ENCODE assay signal across 28 mouse cellular contexts in the genomic region with DNA sequence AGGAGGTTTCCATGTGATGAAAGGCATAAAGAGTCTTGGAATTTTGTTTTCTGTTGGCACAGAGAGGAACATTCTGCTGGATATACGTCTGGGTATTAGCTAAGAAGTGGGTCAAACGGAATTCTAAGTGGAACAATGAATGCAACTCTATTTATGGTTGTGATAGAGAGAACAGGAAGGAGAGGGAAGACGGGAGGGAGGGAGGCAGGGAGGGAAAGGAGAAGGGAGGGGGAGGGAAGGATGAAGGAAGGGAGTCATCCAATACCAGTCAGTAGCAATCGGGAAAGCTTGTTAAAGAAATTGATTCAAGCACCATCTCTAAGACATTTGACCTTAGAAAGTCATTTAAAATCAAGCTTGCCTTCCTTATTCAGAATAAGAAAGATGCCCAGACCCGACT.
A peak's percentile ranks its signal among the peaks of the same experiment; 100 is the strongest.
DNase-seq lines count a peak whose midpoint lies in the region; ATAC-seq and TF ChIP-seq lines count a peak whose summit lies in the region.
"Had no signal": no experiment of that assay in that cellular context is flagged by ENCODE, and none has a peak within 500 bp of the region (broad histone marks: within the 10 kb centered on the region; RNA-seq: fewer than 3 reads in every experiment).

No protein-coding gene starts in this region.

- peak overlapping the region; percentile 32; the same call in 1 of the 2 replicates for H3K27ac ChIP-seq in heart, embryonic 12.5 days (ENCODE audit: poor library complexity, severe bottlenecking)
- no peak overlapping the region; the same call in 1 of the 2 replicates for H3K27ac ChIP-seq in heart, postnatal 0 days (ENCODE audit: low read depth)
- H3K27ac ChIP-seq in midbrain, embryonic 15.5 days, result peak overlapping the region; percentile 38; the same call in 1 of the 2 replicates
- H3K27ac ChIP-seq in midbrain, embryonic 11.5 days (ENCODE audit: low read depth, low read length), result no peak overlapping the region
- H3K27ac ChIP-seq in midbrain, postnatal 0 days (ENCODE audit: low read depth, low read length), result peak overlapping the region; percentile 34; the same call in 1 of the 2 replicates
- H3K27ac ChIP-seq: embryonic facial prominence, embryonic 12.5 days; forebrain, embryonic 10.5 days; forebrain, embryonic 15.5 days; hindbrain, embryonic 15.5 days; intestine, embryonic 15.5 days; layer of hippocampus, adult 2 months; limb, embryonic 13.5 days; lung, embryonic 15.5 days; stomach, embryonic 15.5 days had no signal

- DNase-seq in heart, adult 9 months (ENCODE audit: low spot score in 2 of 2), result no peak
- peak; percentile 46 for DNase-seq in heart, postnatal 0 days (ENCODE audit: low spot score)
- no peak for DNase-seq in heart, postnatal 25 days (ENCODE audit: low spot score)
- no peak for DNase-seq in midbrain, embryonic 11.5 days (ENCODE audit: low spot score, missing footprints)
- DNase-seq in midbrain, postnatal 0 days (ENCODE audit: low spot score), result no peak
- DNase-seq: adrenal gland, postnatal 14 days; cerebellum, adult 11-12 months; cerebellum, adult 9-11 months; embryo, embryonic 11 days; gastrocnemius, postnatal 25 days; heart, adult 11 months; kidney, adult 2 months; kidney, postnatal 36 days; lung, postnatal 4 days; right cerebral cortex, postnatal 25 days had no signal

- intact Hi-C loops in heart, postnatal 25 days (cut with DNase I), result no loop called here

- TF ChIP-seq EP300 in heart, postnatal 0 days (IDR thresholded peaks at IDR 0.05; ENCODE audit: low read depth), result no peak

- H3K4me3 ChIP-seq in heart, embryonic 12.5 days, result no peak overlapping the region
- no peak overlapping the region; the same call in 1 of the 2 replicates for H3K4me3 ChIP-seq in heart, postnatal 0 days (ENCODE audit: low read depth, low read length)
- H3K4me3 ChIP-seq in midbrain, embryonic 15.5 days, result no peak overlapping the region
- no peak overlapping the region for H3K4me3 ChIP-seq in midbrain, embryonic 11.5 days (ENCODE audit: low read depth, low read length)
- no peak overlapping the region for H3K4me3 ChIP-seq in midbrain, postnatal 0 days (ENCODE audit: low read depth, low read length)
- H3K4me3 ChIP-seq: embryonic facial prominence, embryonic 12.5 days; forebrain, embryonic 10.5 days; forebrain, embryonic 15.5 days; hindbrain, embryonic 15.5 days; intestine, embryonic 15.5 days; layer of hippocampus, adult 2 months; limb, embryonic 13.5 days; lung, embryonic 15.5 days; megakaryocyte, embryonic 14.5 days; stomach, embryonic 15.5 days had no signal

- TF ChIP-seq CTCF in heart, postnatal 0 days (IDR thresholded peaks at IDR 0.05; ENCODE audit: low read depth), result no peak
- TF ChIP-seq CTCF in midbrain, postnatal 0 days (IDR thresholded peaks at IDR 0.05), result no peak

- H3K36me3 ChIP-seq in heart, embryonic 12.5 days, result no peaks in the 10 kb centered on the region
- no peaks in the 10 kb centered on the region for H3K36me3 ChIP-seq in heart, postnatal 0 days (replicated peaks; ENCODE audit: control insufficient read depth, insufficient read depth, low read length)
- no peaks in the 10 kb centered on the region for H3K36me3 ChIP-seq in midbrain, embryonic 15.5 days (replicated peaks)
- H3K36me3 ChIP-seq in midbrain, embryonic 11.5 days (ENCODE audit: control insufficient read depth, insufficient read depth, low read length), result no peaks in the 10 kb centered on the region
- no peaks in the 10 kb centered on the region for H3K36me3 ChIP-seq in midbrain, postnatal 0 days (ENCODE audit: insufficient read depth, low read length)
- H3K36me3 ChIP-seq: embryonic facial prominence, embryonic 12.5 days; forebrain, embryonic 10.5 days; forebrain, embryonic 15.5 days; hindbrain, embryonic 15.5 days; intestine, embryonic 15.5 days; limb, embryonic 13.5 days; lung, embryonic 15.5 days; stomach, embryonic 15.5 days had no signal

- H3K4me2 ChIP-seq in heart, embryonic 12.5 days, result peak overlapping the region; percentile 14
- H3K4me2 ChIP-seq in heart, postnatal 0 days (ENCODE audit: low read depth, low read length), result peak overlapping the region; percentile 42
- H3K4me2 ChIP-seq in midbrain, embryonic 15.5 days, result no peak overlapping the region
- H3K4me2 ChIP-seq in midbrain, embryonic 11.5 days, result no peak overlapping the region
- no peak overlapping the region for H3K4me2 ChIP-seq in midbrain, postnatal 0 days (ENCODE audit: low read depth, low read length, poor library complexity, severe bottlenecking)
- H3K4me2 ChIP-seq: embryonic facial prominence, embryonic 12.5 days; forebrain, embryonic 15.5 days; hindbrain, embryonic 15.5 days; intestine, embryonic 15.5 days; limb, embryonic 13.5 days; liver, embryonic 11.5 days; lung, embryonic 15.5 days; stomach, embryonic 15.5 days had no signal

- ATAC-seq in heart, embryonic 12.5 days (ENCODE audit: insufficient number of reproducible peaks, low FRiP score), result no peak
- no peak for ATAC-seq in heart, postnatal 0 days (ENCODE audit: insufficient read depth, low read depth)
- ATAC-seq in midbrain, embryonic 15.5 days (replicated peaks), result no peak
- no peak for ATAC-seq in midbrain, embryonic 11.5 days (ENCODE audit: low FRiP score)
- no peak for ATAC-seq in midbrain, postnatal 0 days (ENCODE audit: low FRiP score)
- ATAC-seq: forebrain, embryonic 15.5 days; intestine, embryonic 15.5 days had no signal

- 21% methylated on average over 5 of the region's 5 CpGs for WGBS in heart, embryonic 12.5 days
- 19% methylated on average over 5 of the region's 5 CpGs for WGBS in heart, postnatal 0 days
- WGBS in midbrain, embryonic 15.5 days, result 35% methylated on average over 5 of the region's 5 CpGs
- WGBS in midbrain, embryonic 11.5 days, result 42% methylated on average over 5 of the region's 5 CpGs
- 31% methylated on average over 5 of the region's 5 CpGs for WGBS in midbrain, postnatal 0 days

- H3K9ac ChIP-seq in heart, embryonic 12.5 days, result no peak overlapping the region
- no peak overlapping the region for H3K9ac ChIP-seq in heart, postnatal 0 days (replicated peaks; ENCODE audit: low read depth, low read length)
- no peak overlapping the region for H3K9ac ChIP-seq in midbrain, embryonic 15.5 days
- no peak overlapping the region for H3K9ac ChIP-seq in midbrain, embryonic 11.5 days (ENCODE audit: low read length)
- no peak overlapping the region for H3K9ac ChIP-seq in midbrain, postnatal 0 days (replicated peaks; ENCODE audit: low read length, poor library complexity, severe bottlenecking)
- H3K9ac ChIP-seq: embryonic facial prominence, embryonic 12.5 days; forebrain, embryonic 15.5 days; hindbrain, embryonic 15.5 days; intestine, embryonic 15.5 days; limb, embryonic 13.5 days; lung, embryonic 15.5 days; stomach, embryonic 15.5 days had no signal

- peaks cover 30% of the 10 kb centered on the region for H3K4me1 ChIP-seq in heart, embryonic 12.5 days (replicated peaks)
- H3K4me1 ChIP-seq in heart, postnatal 0 days (ENCODE audit: control insufficient read depth, insufficient read depth), result peaks cover 21% of the 10 kb centered on the region
- H3K4me1 ChIP-seq in midbrain, embryonic 15.5 days, result 0 out of 2 replicates have a peak, but pooled peaks cover 4% of the 10 kb centered on the region
- H3K4me1 ChIP-seq in midbrain, embryonic 11.5 days (ENCODE audit: control insufficient read depth, insufficient read depth, low read length), result peaks cover 2% of the 10 kb centered on the region; the same call in 1 of the 2 replicates
- H3K4me1 ChIP-seq in midbrain, postnatal 0 days (ENCODE audit: insufficient read depth, low read length), result peaks cover 3% of the 10 kb centered on the region; the same call in 1 of the 2 replicates
- H3K4me1 ChIP-seq: intestine, embryonic 15.5 days; lung, embryonic 15.5 days; stomach, embryonic 15.5 days had no signal

- no peaks in the 10 kb centered on the region for H3K27me3 ChIP-seq in heart, embryonic 12.5 days (replicated peaks)
- no peaks in the 10 kb centered on the region for H3K27me3 ChIP-seq in heart, postnatal 0 days (ENCODE audit: control insufficient read depth, insufficient read depth, low read length)
- H3K27me3 ChIP-seq in midbrain, embryonic 15.5 days (replicated peaks), result no peaks in the 10 kb centered on the region
- no peaks in the 10 kb centered on the region for H3K27me3 ChIP-seq in midbrain, embryonic 11.5 days (ENCODE audit: control insufficient read depth, insufficient read depth, low read length)
- H3K27me3 ChIP-seq in midbrain, postnatal 0 days (ENCODE audit: insufficient read depth, low read length), result no peaks in the 10 kb centered on the region
- H3K27me3 ChIP-seq: embryonic facial prominence, embryonic 12.5 days; forebrain, embryonic 15.5 days; hindbrain, embryonic 15.5 days; intestine, embryonic 15.5 days; limb, embryonic 13.5 days; lung, embryonic 15.5 days; megakaryocyte, embryonic 14.5 days; stomach, embryonic 15.5 days had no signal

- no peaks in the 10 kb centered on the region for H3K9me3 ChIP-seq in heart, embryonic 12.5 days (replicated peaks)
- no peaks in the 10 kb centered on the region for H3K9me3 ChIP-seq in heart, postnatal 0 days (replicated peaks; ENCODE audit: control insufficient read depth, low read length)
- H3K9me3 ChIP-seq in midbrain, embryonic 15.5 days, result no peaks in the 10 kb centered on the region
- H3K9me3 ChIP-seq in midbrain, embryonic 11.5 days (ENCODE audit: control insufficient read depth, low read length), result no peaks in the 10 kb centered on the region
- no peaks in the 10 kb centered on the region for H3K9me3 ChIP-seq in midbrain, postnatal 0 days (ENCODE audit: low read length)
- H3K9me3 ChIP-seq: embryonic facial prominence, embryonic 12.5 days; forebrain, embryonic 10.5 days; forebrain, embryonic 15.5 days; hindbrain, embryonic 15.5 days; intestine, embryonic 15.5 days; limb, embryonic 13.5 days; lung, embryonic 15.5 days; megakaryocyte, embryonic 14.5 days; stomach, embryonic 15.5 days had no signal

Comparison
In these comparisons a context has a peak if more than half of its experiments do, and no peak if none do; other contexts are left out.
1. H3K27ac ChIP-seq: peak in heart, embryonic 12.5 days (single experiment), midbrain, embryonic 15.5 days (single experiment) and midbrain, postnatal 0 days (single experiment); none in heart, postnatal 0 days (single experiment) and midbrain, embryonic 11.5 days (single experiment).
2. H3K4me2 ChIP-seq: peak in heart, embryonic 12.5 days (single experiment) and heart, postnatal 0 days (single experiment); none in midbrain, embryonic 15.5 days (single experiment), midbrain, embryonic 11.5 days (single experiment) and midbrain, postnatal 0 days (single experiment).